Mouse (Mus musculus): Measurements from ENCODE around the gene Rpl13a.
A peak's percentile ranks its signal among the peaks of the same experiment; 100 is the strongest.
"Not testable (repeated sequence)": the region's sequence is repeated elsewhere in the genome, so short reads cannot be mapped to it uniquely, and the experiment has no call there.

The Rpl13a gene

GRCm38 (mm10) chr7:45157459-45157858 is 28.9 kb upstream of the Rpl13a start:
- no peak for DNase-seq (ENCODE audit: low read depth, low spot score)

GRCm38 (mm10) chr7:45156206-45156605 is 27.6 kb upstream of the Rpl13a start:
- DNase-seq (ENCODE audit: low read depth, low spot score) = no peak

GRCm38 (mm10) chr7:45155590-45155989 is 27.0 kb upstream of the Rpl13a start:
- no peak for DNase-seq (ENCODE audit: low read depth, low spot score)

- DNase-seq (ENCODE audit: low read depth, low spot score) = peak; percentile 68
Observed at GRCm38 (mm10) chr7:45154993-45155514, 26.5 kb upstream of the Rpl13a start.

- DNase-seq (ENCODE audit: low read depth, low spot score) = peak; percentile 97
Observed at GRCm38 (mm10) chr7:45154096-45154992, 25.8 kb upstream of the Rpl13a start, which contains the start of the genes Pih1d1 and Aldh16a1. TSS of gene Pih1d1 (plus strand) at chr7:45154303. TSS of gene Aldh16a1 (minus strand) at chr7:45154584.

- no peak for DNase-seq (ENCODE audit: low read depth, low spot score)
Observed at GRCm38 (mm10) chr7:45153586-45153985, 25.0 kb upstream of the Rpl13a start.

GRCm38 (mm10) chr7:45153052-45153451 is 24.5 kb upstream of the Rpl13a start:
- DNase-seq (ENCODE audit: low read depth, low spot score) = not testable (repeated sequence)

GRCm38 (mm10) chr7:45151303-45151702 is 22.7 kb upstream of the Rpl13a start:
- no peak for DNase-seq (ENCODE audit: low read depth, low spot score)

GRCm38 (mm10) chr7:45150321-45150720 is 21.8 kb upstream of the Rpl13a start:
- DNase-seq (ENCODE audit: low read depth, low spot score) = no peak

- DNase-seq (ENCODE audit: low read depth, low spot score) = no peak
Observed at GRCm38 (mm10) chr7:45149545-45149944, 21.0 kb upstream of the Rpl13a start.

- DNase-seq (ENCODE audit: low read depth, low spot score) = no peak
Observed at GRCm38 (mm10) chr7:45148534-45149098, 20.1 kb upstream of the Rpl13a start.

- DNase-seq (ENCODE audit: low read depth, low spot score) = no peak
Observed at GRCm38 (mm10) chr7:45147899-45148298, 19.3 kb upstream of the Rpl13a start.

- no peak for DNase-seq (ENCODE audit: low read depth, low spot score)
Observed at GRCm38 (mm10) chr7:45147267-45147666, 18.7 kb upstream of the Rpl13a start.

- DNase-seq (ENCODE audit: low read depth, low spot score) = no peak
Observed at GRCm38 (mm10) chr7:45145460-45145859, 16.9 kb upstream of the Rpl13a start.

- DNase-seq (ENCODE audit: low read depth, low spot score) = no peak
Observed at GRCm38 (mm10) chr7:45144368-45145174, 16.0 kb upstream of the Rpl13a start.

- DNase-seq (ENCODE audit: low read depth, low spot score) = no peak
Observed at GRCm38 (mm10) chr7:45141914-45142313, 13.4 kb upstream of the Rpl13a start.

GRCm38 (mm10) chr7:45141319-45141718 is 12.8 kb upstream of the Rpl13a start:
- DNase-seq (ENCODE audit: low read depth, low spot score) = no peak

GRCm38 (mm10) chr7:45139904-45140723 is 11.6 kb upstream of the Rpl13a start:
- no peak for DNase-seq (ENCODE audit: low read depth, low spot score)

- no peak for DNase-seq (ENCODE audit: low read depth, low spot score)
Observed at GRCm38 (mm10) chr7:45138403-45138802, 9.8 kb upstream of the Rpl13a start.

GRCm38 (mm10) chr7:45137171-45138006 is 8.8 kb upstream of the Rpl13a start:
- DNase-seq (ENCODE audit: low read depth, low spot score) = peak; percentile 73

Measured in CD4-positive helper T cell, adult 2 months (primary cell).